Mouse (Mus musculus): ENCODE results near the gene Lmnb2.

The Lmnb2 gene

GRCm38 (mm10) chr10:80928586-80929298 is 10.7 kb upstream of the Lmnb2 start:
- DNase-seq = peak; percentile 95

- DNase-seq = no peak
Measured at GRCm38 (mm10) chr10:80925472-80925871, 7.4 kb upstream of the Lmnb2 start.

GRCm38 (mm10) chr10:80921923-80922322 is 3.9 kb upstream of the Lmnb2 start:
- no peak for DNase-seq

DNA sequence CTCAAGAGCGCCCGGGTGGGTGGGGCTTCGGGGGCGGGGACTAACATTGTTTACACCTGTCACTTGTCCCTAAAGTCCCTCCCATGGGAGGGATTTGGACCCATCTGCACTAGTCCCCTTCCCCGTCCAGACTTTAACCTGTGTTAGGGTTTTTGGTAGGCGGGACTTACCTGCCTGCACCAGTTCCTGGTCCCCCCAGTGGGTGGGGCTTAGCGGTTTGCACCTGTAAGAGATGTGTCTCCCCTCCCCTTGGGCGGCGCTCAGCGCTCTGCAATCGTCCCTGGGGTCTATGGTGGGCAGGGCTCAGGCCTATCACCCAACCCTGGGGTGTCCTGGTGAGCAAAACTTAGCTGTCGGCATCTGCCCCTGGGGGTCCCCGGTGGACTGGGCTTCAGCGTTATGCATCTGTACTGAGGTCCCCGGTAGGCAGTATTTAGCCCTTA is 688 bp downstream of the Lmnb2 start:
- DNase-seq = no peak

DNA sequence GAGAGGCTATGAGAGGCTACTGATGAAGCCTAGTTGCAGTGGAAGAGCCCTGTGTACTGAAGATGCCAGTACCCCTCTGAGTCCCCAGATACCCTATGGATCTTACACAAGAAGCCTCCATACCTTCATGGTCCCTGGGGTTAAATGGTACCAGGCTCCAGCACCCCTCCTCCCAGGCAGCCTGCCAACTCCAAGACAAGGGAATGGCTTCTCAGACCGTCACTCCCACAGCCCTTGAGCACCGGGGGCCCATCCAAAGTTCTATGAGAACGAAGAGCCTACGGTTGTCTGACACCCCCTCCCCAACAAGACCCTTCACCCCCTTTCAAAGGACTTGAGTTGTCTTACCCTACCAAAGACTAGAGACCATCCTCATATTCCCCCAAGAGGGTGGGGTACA is 2.3 kb downstream of the Lmnb2 start:
- no peak for DNase-seq

DNA sequence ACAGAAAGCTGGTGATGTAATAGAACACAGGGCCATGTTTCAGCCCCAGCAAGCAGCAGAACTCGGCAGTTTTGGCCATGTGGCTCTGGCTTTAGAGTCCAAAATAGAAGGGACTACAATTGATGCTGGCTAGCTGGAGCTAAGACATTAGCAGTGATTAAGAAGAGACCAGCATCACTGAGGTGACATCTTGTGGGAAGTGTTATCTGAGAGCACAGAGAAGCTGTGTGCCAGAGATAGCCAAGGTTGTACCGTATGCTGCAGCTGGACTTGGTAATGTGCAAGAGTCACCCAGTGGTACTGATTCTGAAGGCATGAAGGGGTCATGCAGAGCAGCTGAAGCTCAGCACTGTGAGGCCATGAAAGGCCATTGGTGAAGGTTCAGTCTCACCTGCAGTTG is 2.8 kb downstream of the Lmnb2 start:
- no peak for DNase-seq

DNA sequence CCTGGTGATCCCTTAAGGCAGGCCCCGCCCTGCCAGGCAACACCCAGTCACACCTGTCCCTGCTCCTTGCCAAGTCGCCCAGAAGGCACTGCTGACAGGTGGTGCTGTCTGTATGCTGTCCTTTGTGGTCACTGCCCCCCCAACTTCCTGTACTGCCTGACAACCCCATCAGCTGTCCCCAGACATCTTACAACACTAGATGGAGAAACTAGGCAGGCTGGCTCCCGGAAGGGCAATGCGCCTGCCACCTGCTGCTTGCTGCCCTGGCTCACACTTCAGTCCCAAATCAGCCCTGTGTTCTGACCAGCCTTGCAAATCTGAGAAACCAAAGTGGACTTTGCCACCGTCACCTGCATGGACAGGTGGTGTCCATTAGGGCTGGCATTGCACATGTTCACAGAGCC is 3.8 kb downstream of the Lmnb2 start:
- DNase-seq = no peak

GRCm38 (mm10) chr10:80913364-80914011 is 4.6 kb downstream of the Lmnb2 start:
- no peak for DNase-seq

- no peak for DNase-seq
Measured at GRCm38 (mm10) chr10:80911891-80912290, 6.2 kb downstream of the Lmnb2 start.

DNA sequence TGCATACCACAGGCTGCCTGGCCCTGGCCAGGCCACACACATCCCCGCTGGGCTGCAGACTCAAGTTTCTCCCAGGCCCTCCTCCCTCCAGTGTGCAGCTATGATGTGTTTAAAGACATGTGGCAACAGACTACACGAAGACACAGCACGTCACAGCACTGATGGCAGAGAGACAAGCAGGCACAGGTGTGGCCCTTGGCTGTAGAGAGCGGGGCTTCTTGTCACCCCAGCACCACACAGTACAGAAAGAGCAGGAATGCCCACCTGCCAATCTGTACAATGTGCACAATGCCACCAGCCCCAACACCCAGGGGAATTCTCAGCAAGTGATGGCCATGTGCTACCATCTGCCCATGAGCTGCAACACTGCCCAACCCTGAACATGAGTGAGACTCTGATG is 6.7 kb downstream of the Lmnb2 start:
- DNase-seq = no peak

GRCm38 (mm10) chr10:80909375-80910162 is 8.5 kb downstream of the Lmnb2 start:
- no peak for DNase-seq

- DNase-seq = no peak
Measured at GRCm38 (mm10) chr10:80904709-80905108, 13.3 kb downstream of the Lmnb2 start.

DNA sequence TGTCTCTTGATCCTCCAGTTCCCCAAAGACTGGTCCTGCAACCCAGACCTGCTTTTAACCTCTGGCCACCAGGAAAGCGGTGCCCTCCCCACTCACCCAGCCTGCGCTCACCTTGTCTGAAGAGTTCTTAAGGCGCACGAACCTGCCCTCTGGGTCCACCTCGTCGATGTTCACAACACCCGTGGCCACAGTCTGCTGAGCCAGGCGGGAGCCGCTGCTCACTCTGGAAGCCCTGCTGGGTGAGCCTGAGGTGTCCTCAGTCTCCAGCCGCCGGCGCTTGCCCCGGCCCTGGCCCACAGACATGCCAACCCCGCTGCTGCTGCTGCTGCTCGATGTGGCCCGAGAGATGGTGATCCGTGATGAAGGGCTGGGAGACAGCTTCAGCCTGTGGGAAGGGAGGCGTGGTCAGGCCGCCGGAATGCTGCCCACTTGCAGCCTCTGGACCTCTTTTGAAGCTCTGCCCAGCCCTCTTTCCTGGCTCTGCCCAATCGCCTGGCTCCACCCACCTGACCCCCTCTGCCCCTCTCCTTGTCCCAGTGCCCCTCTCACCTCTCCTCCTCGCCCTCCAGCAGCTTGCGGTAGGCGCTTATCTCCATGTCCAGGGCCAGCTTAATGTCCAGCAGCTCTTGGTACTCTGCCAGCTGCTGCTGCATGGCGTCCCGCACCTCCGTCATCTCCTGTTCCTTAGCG is 13.9 kb downstream of the Lmnb2 start:
- no peak for DNase-seq

- no peak for DNase-seq
Measured at GRCm38 (mm10) chr10:80903282-80903681, 14.8 kb downstream of the Lmnb2 start.

- DNase-seq = no peak
Measured at GRCm38 (mm10) chr10:80902273-80902940, 15.6 kb downstream of the Lmnb2 start.

DNA sequence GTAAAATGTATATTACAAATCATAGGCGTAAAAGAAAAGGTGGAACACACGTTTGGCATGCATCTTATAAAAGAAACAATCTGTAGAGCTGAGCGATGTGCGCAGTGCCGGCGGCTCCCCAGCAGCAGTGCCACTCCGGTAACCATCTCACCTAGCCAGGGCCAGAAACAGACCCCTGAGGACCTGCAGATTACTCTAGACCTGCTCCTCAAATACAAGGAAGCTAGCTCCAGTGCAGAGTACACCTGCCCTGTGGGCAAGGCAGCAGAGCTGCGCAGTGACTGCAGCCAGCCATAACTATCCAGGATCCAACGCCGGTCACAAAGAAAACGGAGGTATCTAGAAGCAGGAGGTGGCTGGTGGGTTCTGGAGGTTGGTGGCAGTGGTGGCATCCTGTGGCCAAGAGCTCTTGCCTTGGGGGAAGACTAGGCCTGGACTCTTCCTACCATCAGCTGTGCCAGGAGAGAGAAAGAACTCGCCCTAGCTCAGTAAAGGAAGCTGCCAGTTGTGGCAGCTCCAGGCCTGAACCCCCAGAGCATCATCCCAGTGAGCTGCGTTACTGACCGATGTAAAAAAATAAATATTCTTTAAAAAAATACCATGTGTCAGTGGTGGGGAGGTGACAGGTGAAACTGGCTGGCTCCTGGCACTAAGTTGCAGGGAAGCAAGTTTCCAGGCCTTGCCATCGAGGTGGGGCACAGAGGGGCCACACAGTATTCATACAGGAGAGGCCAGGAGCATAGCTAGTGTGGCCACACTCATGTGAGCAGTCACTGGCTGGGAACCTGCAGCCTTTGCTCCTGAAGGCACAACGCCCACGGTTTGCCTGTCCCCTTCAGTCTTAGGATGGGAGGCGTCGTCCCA is 16.4 kb downstream of the Lmnb2 start:
- DNase-seq = no peak

DNA sequence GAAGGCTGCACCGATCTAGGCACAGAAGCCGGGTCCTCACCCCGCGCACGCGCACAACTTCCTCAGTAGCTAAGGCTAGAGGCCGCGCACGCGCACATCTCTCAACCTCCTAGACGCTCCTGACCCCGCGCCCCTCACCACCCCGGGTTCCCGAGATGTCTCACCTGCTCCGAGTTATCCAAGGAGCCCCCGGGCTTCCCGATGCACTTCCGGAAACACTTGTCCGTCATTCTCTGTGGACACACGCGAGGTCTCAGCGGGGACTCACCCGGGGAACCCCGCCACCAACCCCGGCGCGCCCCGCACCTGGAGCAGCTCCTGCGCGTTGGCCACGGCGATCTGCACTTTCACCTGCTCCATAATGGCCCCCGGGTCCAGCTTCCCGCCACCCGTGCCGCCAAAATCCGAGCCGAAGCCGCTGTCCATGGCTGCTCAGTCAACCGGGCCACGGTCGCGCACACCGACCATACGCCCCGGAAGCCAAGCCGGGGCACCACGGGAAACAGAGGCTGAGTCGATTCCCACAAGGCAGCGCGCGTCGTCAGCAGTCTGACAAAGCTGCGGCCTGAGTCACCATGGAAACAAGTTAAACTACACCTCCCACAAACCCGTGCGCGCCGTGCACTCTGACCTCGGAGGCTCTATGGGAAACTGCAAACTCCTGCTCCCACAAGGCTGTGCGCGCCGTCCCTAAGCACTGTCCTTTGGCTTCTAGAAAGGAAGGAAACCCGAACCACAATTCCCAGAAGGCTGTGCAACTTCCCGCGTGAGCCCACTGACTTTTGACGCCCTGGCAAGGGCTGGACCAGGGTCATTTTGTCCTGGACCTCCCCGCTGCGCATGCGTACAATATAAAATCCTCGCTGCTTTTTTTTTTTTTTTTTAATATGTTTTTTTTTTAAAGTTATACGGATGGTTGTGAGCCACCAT is 17.5 kb downstream of the Lmnb2 start, which contains the start of gene Timm13:
Timm13 (minus strand) TSS at position 652 of the 930 bp plus-strand sequence.
- peak; percentile 96 for DNase-seq

GRCm38 (mm10) chr10:80899591-80900317 is 18.3 kb downstream of the Lmnb2 start:
- DNase-seq = no peak

- DNase-seq = no peak
Measured at GRCm38 (mm10) chr10:80899074-80899473, 19.0 kb downstream of the Lmnb2 start.
